Mouse (Mus musculus): ENCODE results near the gene Ctf1. TPM values are rescaled to one million over a fixed set of nuclear protein-coding genes. Genes with fewer than 3 reads are reported as not detected.

Ctf1 gene
- total RNA-seq, 1 experiment: 3.0 TPM

- H3K9ac ChIP-seq (ENCODE audit: insufficient read depth, low read depth, low read length, poor library complexity, severe bottlenecking): no peak overlapping the region
- H3K4me3 ChIP-seq (ENCODE audit: insufficient read depth in 1 of 2, low read depth in 1 of 2, low read length in 2 of 2, poor library complexity in 1 of 2, severe bottlenecking in 1 of 2): no peak overlapping the region
- in situ Hi-C loops (cut with MboI; ENCODE audit: low sequenced_read_pairs in 2 of 2, unreplicated experiment in 2 of 2): no loop called here
- H3K27ac ChIP-seq (ENCODE audit: insufficient read depth, low read depth, low read length, poor library complexity, severe bottlenecking): peak overlapping the region; percentile 4; the same call in 1 of the 2 replicates
- no peak for DNase-seq (ENCODE audit: low read depth, low spot score)
- peaks cover 88% of the 10 kb centered on the region for H3K36me3 ChIP-seq (ENCODE audit: control insufficient read depth, insufficient read depth, low read length, poor library complexity, severe bottlenecking)
- TF ChIP-seq CHD2 (IDR thresholded peaks at IDR 0.05; ENCODE audit: low read depth, low read length): no peak
- no peak for TF ChIP-seq ZNF384 (IDR thresholded peaks at IDR 0.05; ENCODE audit: low read depth, low read length)
- TF ChIP-seq MAFK (IDR thresholded peaks at IDR 0.05; ENCODE audit: insufficient read depth, low read depth, low read length): no peak
- no peak for TF ChIP-seq ZC3H11A (IDR thresholded peaks at IDR 0.05; ENCODE audit: borderline replicate concordance, low read depth, low read length)
- no peak for TF ChIP-seq HCFC1 (IDR thresholded peaks at IDR 0.05; ENCODE audit: borderline replicate concordance, insufficient read depth, low read length)
- H3K4me1 ChIP-seq (ENCODE audit: control insufficient read depth in 2 of 2, insufficient read depth in 2 of 2, low read length in 2 of 2, poor library complexity in 1 of 2): peaks cover 3 to 41% of the 10 kb centered on the region in 2 experiments
- H3K9me3 ChIP-seq (ENCODE audit: control insufficient read depth, insufficient read depth, low read depth, low read length): no peaks in the 10 kb centered on the region
Measured at GRCm38 (mm10) chr7:127753741-127754140, 41.2 kb downstream of the Ctf1 start.

- Histone ChIP-seq H3K9ac (ENCODE audit: insufficient read depth, low read depth, low read length, poor library complexity, severe bottlenecking) (no peak overlapping the region), H3K4me3 (ENCODE audit: insufficient read depth in 1 of 2, low read depth in 1 of 2, low read length in 2 of 2, poor library complexity in 1 of 2, severe bottlenecking in 1 of 2) (no peak overlapping the region), H3K36me3 (ENCODE audit: control insufficient read depth, insufficient read depth, low read length, poor library complexity, severe bottlenecking) (peaks cover 58% of the 10 kb centered on the region), H3K9me3 (ENCODE audit: control insufficient read depth, insufficient read depth, low read depth, low read length) (no peaks in the 10 kb centered on the region), H3K27ac (ENCODE audit: insufficient read depth, low read depth, low read length, poor library complexity, severe bottlenecking) (no peak overlapping the region), H3K4me1 (ENCODE audit: control insufficient read depth in 2 of 2, insufficient read depth in 2 of 2, low read length in 2 of 2, poor library complexity in 1 of 2) (peaks cover 0 to 10% of the 10 kb centered on the region in 2 experiments; a peak in 2 of 4 replicates)
- TF ChIP-seq CHD2 (IDR thresholded peaks at IDR 0.05; ENCODE audit: low read depth, low read length): no peak
- no peak for TF ChIP-seq HCFC1 (IDR thresholded peaks at IDR 0.05; ENCODE audit: borderline replicate concordance, insufficient read depth, low read length)
- no peak for TF ChIP-seq MAFK (IDR thresholded peaks at IDR 0.05; ENCODE audit: insufficient read depth, low read depth, low read length)
- no peak for TF ChIP-seq ZC3H11A (IDR thresholded peaks at IDR 0.05; ENCODE audit: borderline replicate concordance, low read depth, low read length)
- no peak for TF ChIP-seq ZNF384 (IDR thresholded peaks at IDR 0.05; ENCODE audit: low read depth, low read length)
- no peak for DNase-seq (ENCODE audit: low read depth, low spot score)
- in situ Hi-C loops (cut with MboI; ENCODE audit: low sequenced_read_pairs in 2 of 2, unreplicated experiment in 2 of 2): no loop called here
Measured at GRCm38 (mm10) chr7:127759716-127760115, 47.2 kb downstream of the Ctf1 start.

GRCm38 (mm10) chr7:127760478-127760877 lies 47.9 kb downstream of the Ctf1 start:
- in situ Hi-C loops (cut with MboI; ENCODE audit: low sequenced_read_pairs in 2 of 2, unreplicated experiment in 2 of 2): no loop called here
- no peak for TF ChIP-seq HCFC1 (IDR thresholded peaks at IDR 0.05; ENCODE audit: borderline replicate concordance, insufficient read depth, low read length)
- no peak for TF ChIP-seq MAFK (IDR thresholded peaks at IDR 0.05; ENCODE audit: insufficient read depth, low read depth, low read length)
- TF ChIP-seq ZNF384 (IDR thresholded peaks at IDR 0.05; ENCODE audit: low read depth, low read length): no peak
- no peak for TF ChIP-seq CHD2 (IDR thresholded peaks at IDR 0.05; ENCODE audit: low read depth, low read length)
- TF ChIP-seq ZC3H11A (IDR thresholded peaks at IDR 0.05; ENCODE audit: borderline replicate concordance, low read depth, low read length): no peak
- H3K4me1 ChIP-seq (ENCODE audit: control insufficient read depth in 2 of 2, insufficient read depth in 2 of 2, low read length in 2 of 2, poor library complexity in 1 of 2): peaks cover 0 to 7% of the 10 kb centered on the region in 2 experiments; a peak in 2 of 4 replicates
- H3K4me3 ChIP-seq (ENCODE audit: insufficient read depth in 1 of 2, low read depth in 1 of 2, low read length in 2 of 2, poor library complexity in 1 of 2, severe bottlenecking in 1 of 2): no peak overlapping the region
- H3K27ac ChIP-seq (ENCODE audit: insufficient read depth, low read depth, low read length, poor library complexity, severe bottlenecking): no peak overlapping the region
- H3K9ac ChIP-seq (ENCODE audit: insufficient read depth, low read depth, low read length, poor library complexity, severe bottlenecking): no peak overlapping the region
- peaks cover 53% of the 10 kb centered on the region for H3K36me3 ChIP-seq (ENCODE audit: control insufficient read depth, insufficient read depth, low read length, poor library complexity, severe bottlenecking)
- H3K9me3 ChIP-seq (ENCODE audit: control insufficient read depth, insufficient read depth, low read depth, low read length): no peaks in the 10 kb centered on the region
- no peak for DNase-seq (ENCODE audit: low read depth, low spot score)

- DNase-seq (ENCODE audit: low read depth, low spot score): no peak
- no peaks in the 10 kb centered on the region for H3K9me3 ChIP-seq (ENCODE audit: control insufficient read depth, insufficient read depth, low read depth, low read length)
- no peak overlapping the region for H3K27ac ChIP-seq (ENCODE audit: insufficient read depth, low read depth, low read length, poor library complexity, severe bottlenecking)
- peaks cover 51% of the 10 kb centered on the region for H3K36me3 ChIP-seq (ENCODE audit: control insufficient read depth, insufficient read depth, low read length, poor library complexity, severe bottlenecking)
- in situ Hi-C loops (cut with MboI; ENCODE audit: low sequenced_read_pairs in 2 of 2, unreplicated experiment in 2 of 2): no loop called here
- TF ChIP-seq ZC3H11A (IDR thresholded peaks at IDR 0.05; ENCODE audit: borderline replicate concordance, low read depth, low read length) (peak; percentile 66), ZNF384 (IDR thresholded peaks at IDR 0.05; ENCODE audit: low read depth, low read length) (no peak)
- H3K4me1 ChIP-seq (ENCODE audit: control insufficient read depth in 2 of 2, insufficient read depth in 2 of 2, low read length in 2 of 2, poor library complexity in 1 of 2): peaks cover 0 to 3% of the 10 kb centered on the region in 2 experiments; a peak in 2 of 4 replicates
- H3K4me3 ChIP-seq (ENCODE audit: insufficient read depth in 1 of 2, low read depth in 1 of 2, low read length in 2 of 2, poor library complexity in 1 of 2, severe bottlenecking in 1 of 2): no peak overlapping the region
- no peak overlapping the region for H3K9ac ChIP-seq (ENCODE audit: insufficient read depth, low read depth, low read length, poor library complexity, severe bottlenecking)
Measured at GRCm38 (mm10) chr7:127761026-127761425, 48.5 kb downstream of the Ctf1 start.

- Histone ChIP-seq H3K4me3 (ENCODE audit: insufficient read depth in 1 of 2, low read depth in 1 of 2, low read length in 2 of 2, poor library complexity in 1 of 2, severe bottlenecking in 1 of 2) (no peak overlapping the region), H3K27ac (ENCODE audit: insufficient read depth, low read depth, low read length, poor library complexity, severe bottlenecking) (no peak overlapping the region), H3K9ac (ENCODE audit: insufficient read depth, low read depth, low read length, poor library complexity, severe bottlenecking) (no peak overlapping the region), H3K9me3 (ENCODE audit: control insufficient read depth, insufficient read depth, low read depth, low read length) (no peaks in the 10 kb centered on the region), H3K36me3 (ENCODE audit: control insufficient read depth, insufficient read depth, low read length, poor library complexity, severe bottlenecking) (peaks cover 40% of the 10 kb centered on the region), H3K4me1 (ENCODE audit: control insufficient read depth in 2 of 2, insufficient read depth in 2 of 2, low read length in 2 of 2, poor library complexity in 1 of 2) (peaks cover 0 to 16% of the 10 kb centered on the region in 2 experiments; a peak in 2 of 4 replicates)
- in situ Hi-C loops (cut with MboI; ENCODE audit: low sequenced_read_pairs in 2 of 2, unreplicated experiment in 2 of 2): no loop called here
- no peak for DNase-seq (ENCODE audit: low read depth, low spot score)
- no peak for TF ChIP-seq HCFC1 (IDR thresholded peaks at IDR 0.05; ENCODE audit: borderline replicate concordance, insufficient read depth, low read length)
- TF ChIP-seq MAFK (IDR thresholded peaks at IDR 0.05; ENCODE audit: insufficient read depth, low read depth, low read length): no peak
- TF ChIP-seq CHD2 (IDR thresholded peaks at IDR 0.05; ENCODE audit: low read depth, low read length): no peak
- TF ChIP-seq ZNF384 (IDR thresholded peaks at IDR 0.05; ENCODE audit: low read depth, low read length): no peak
- TF ChIP-seq ZC3H11A (IDR thresholded peaks at IDR 0.05; ENCODE audit: borderline replicate concordance, low read depth, low read length): no peak
Measured at GRCm38 (mm10) chr7:127763642-127764041, 51.1 kb downstream of the Ctf1 start.
